11 mouse cellular contexts compared by ENCODE assay signal in genomic region chr2:8638082-8638481, GRCm38 (mm10).
DNase-seq lines count a peak whose midpoint lies in the region; ATAC-seq and TF ChIP-seq lines count a peak whose summit lies in the region.
"Had no signal": no experiment of that assay in that cellular context is flagged by ENCODE, and none has a peak within 500 bp of the region (broad histone marks: within the 10 kb centered on the region; RNA-seq: fewer than 3 reads in every experiment).

No protein-coding gene starts in this region.

- ATAC-seq in limb, embryonic 14.5 days (ENCODE audit: low FRiP score, low read depth): no peak

- H3K27ac ChIP-seq in limb, embryonic 14.5 days (replicated peaks; ENCODE audit: low read depth, low read length): no peak overlapping the region
- H3K27ac ChIP-seq in limb, embryonic 10.5 days: no peak overlapping the region
- H3K27ac ChIP-seq: forebrain, embryonic 10.5 days; lung, embryonic 15.5 days had no signal

- no peaks in the 10 kb centered on the region for H3K9me3 ChIP-seq in limb, embryonic 14.5 days (ENCODE audit: control insufficient read depth, low read length)
- no peaks in the 10 kb centered on the region for H3K9me3 ChIP-seq in limb, embryonic 10.5 days (replicated peaks)
- H3K9me3 ChIP-seq: forebrain, embryonic 10.5 days; lung, embryonic 15.5 days had no signal

- no peaks in the 10 kb centered on the region for H3K27me3 ChIP-seq in limb, embryonic 14.5 days (ENCODE audit: control insufficient read depth, insufficient read depth, low read length)
- H3K27me3 ChIP-seq in limb, embryonic 10.5 days (ENCODE audit: low read depth, poor library complexity, severe bottlenecking): no peaks in the 10 kb centered on the region
- H3K27me3 ChIP-seq: lung, embryonic 15.5 days had no signal

- H3K4me3 ChIP-seq in limb, embryonic 14.5 days (replicated peaks; ENCODE audit: low read length): no peak overlapping the region
- H3K4me3 ChIP-seq in limb, embryonic 10.5 days: no peak overlapping the region
- H3K4me3 ChIP-seq: forebrain, embryonic 10.5 days; lung, embryonic 15.5 days had no signal

- peak; percentile 4 for DNase-seq in embryo, embryonic 10 days (ENCODE audit: low spot score)
- DNase-seq in embryo, embryonic 9.5 days (ENCODE audit: extremely low spot score): no peak
- peak; percentile 14 for DNase-seq in limb, embryonic 14.5 days (ENCODE audit: low spot score)
- DNase-seq in limb, embryonic 10.5 days (ENCODE audit: low spot score): no peak
- DNase-seq in frontal cortex, adult 2 months (ENCODE audit: extremely low spot score in 1 of 2, low spot score in 1 of 2): peak; percentile 29 to 72
- DNase-seq in retina, postnatal 1 day: peak; percentile 17
- DNase-seq in adrenal gland, adult 2 months: no peak
- DNase-seq in adrenal gland, adult 8-10 months: no peak
- DNase-seq: cerebellum, adult 11-12 months had no signal

- no peak overlapping the region for H3K4me2 ChIP-seq in limb, embryonic 14.5 days (replicated peaks; ENCODE audit: low read depth, low read length, severe bottlenecking)
- H3K4me2 ChIP-seq: lung, embryonic 15.5 days had no signal

- no peaks in the 10 kb centered on the region for H3K36me3 ChIP-seq in limb, embryonic 14.5 days (ENCODE audit: control insufficient read depth, insufficient read depth, low read length)
- H3K36me3 ChIP-seq in limb, embryonic 10.5 days: no peaks in the 10 kb centered on the region
- H3K36me3 ChIP-seq: forebrain, embryonic 10.5 days; lung, embryonic 15.5 days had no signal

- no peaks in the 10 kb centered on the region for H3K4me1 ChIP-seq in limb, embryonic 14.5 days (ENCODE audit: control insufficient read depth, insufficient read depth, low read length)
- H3K4me1 ChIP-seq in limb, embryonic 10.5 days: no peaks in the 10 kb centered on the region
- H3K4me1 ChIP-seq: forebrain, embryonic 10.5 days; lung, embryonic 15.5 days had no signal

- 36% methylated on average over 7 of the region's 7 CpGs for WGBS in limb, embryonic 14.5 days
- WGBS in limb, embryonic 10.5 days: 59% methylated on average over 7 of the region's 7 CpGs

- H3K9ac ChIP-seq in limb, embryonic 14.5 days (ENCODE audit: low read depth, low read length, severe bottlenecking): no peak overlapping the region
- H3K9ac ChIP-seq: lung, embryonic 15.5 days had no signal

- TF ChIP-seq POLR2A in limb, embryonic 14.5 days (IDR thresholded peaks at IDR 0.05; ENCODE audit: borderline replicate concordance, extremely low read depth, insufficient read depth, insufficient read length): no peak

Comparison
In these comparisons a context has a peak if more than half of its experiments do, and no peak if none do; other contexts are left out.
1. DNase-seq: peak in embryo, embryonic 10 days (single experiment), limb, embryonic 14.5 days (single experiment), frontal cortex, adult 2 months (2 of 2) and retina, postnatal 1 day (single experiment); none in embryo, embryonic 9.5 days (single experiment), limb, embryonic 10.5 days (single experiment), adrenal gland, adult 2 months (single experiment) and adrenal gland, adult 8-10 months (single experiment).